Mouse (Mus musculus): ENCODE results near the gene Skp1a.
A peak's percentile ranks its signal among the peaks of the same experiment; 100 is the strongest.

Skp1a gene

DNA sequence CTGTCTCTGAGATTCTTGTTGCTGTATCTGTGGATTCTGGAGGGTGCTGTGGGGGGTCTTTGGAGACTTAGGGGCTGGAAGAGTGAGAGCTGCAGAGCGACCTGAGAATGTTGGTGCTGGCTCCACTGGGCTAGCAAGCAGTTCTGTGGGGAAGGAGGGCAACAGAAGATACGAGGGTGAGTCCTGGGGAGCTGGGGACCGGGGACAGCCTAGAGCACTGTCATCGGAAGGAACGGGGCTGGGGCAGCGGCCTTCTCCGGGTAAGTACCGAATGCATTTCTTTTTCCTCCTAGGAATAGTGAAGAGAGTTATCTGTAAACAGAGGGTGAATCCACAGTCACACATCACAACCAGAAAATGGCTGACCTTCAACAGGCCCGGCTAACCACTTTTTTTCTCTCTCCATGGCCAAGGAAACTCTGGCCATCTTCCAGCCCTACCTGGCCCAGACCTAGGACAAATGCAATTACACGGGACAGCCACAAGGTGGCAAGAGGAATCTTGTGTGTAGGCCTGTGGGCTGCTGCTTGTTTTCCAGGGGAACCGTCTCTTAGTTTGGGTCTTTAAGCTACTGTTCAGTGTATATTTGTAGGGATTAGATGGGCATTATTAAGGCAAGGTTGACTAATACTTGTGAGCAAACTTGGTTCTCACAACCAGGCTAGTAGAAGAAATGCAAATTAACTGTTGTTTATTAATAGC lies 22.0 kb downstream of the Skp1a start:
- DNase-seq (ENCODE audit: low read depth, low spot score), result peak; percentile 66

- no peak for DNase-seq (ENCODE audit: low read depth, low spot score)
Observed at GRCm38 (mm10) chr11:52255077-52255476, 23.3 kb downstream of the Skp1a start.

DNA sequence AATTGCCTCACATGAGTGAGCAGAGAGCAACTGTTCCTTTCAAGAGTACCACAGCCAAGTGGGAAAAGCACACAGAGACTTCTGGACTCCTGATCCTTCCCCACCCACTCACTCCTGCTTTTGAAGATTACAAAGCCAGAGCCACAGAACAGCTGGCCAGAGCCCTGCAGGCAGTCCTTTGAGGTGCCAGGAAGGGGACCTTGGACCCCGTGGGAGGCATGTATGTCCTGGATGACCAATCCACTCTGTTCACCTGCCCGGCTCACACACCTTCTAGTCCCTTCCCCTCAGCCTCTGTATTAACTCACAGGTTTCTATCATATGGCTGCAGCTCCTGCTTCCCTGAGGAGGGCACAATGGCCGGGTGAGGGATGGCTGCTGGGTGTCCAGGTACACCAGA lies 25.6 kb downstream of the Skp1a start:
- no peak for DNase-seq (ENCODE audit: low read depth, low spot score)

GRCm38 (mm10) chr11:52258711-52259110 lies 26.9 kb downstream of the Skp1a start:
- DNase-seq (ENCODE audit: low read depth, low spot score), result no peak

GRCm38 (mm10) chr11:52260878-52261277 lies 29.1 kb downstream of the Skp1a start:
- DNase-seq (ENCODE audit: low read depth, low spot score), result no peak

GRCm38 (mm10) chr11:52261937-52262336 lies 30.1 kb downstream of the Skp1a start:
- peak; percentile 74 for DNase-seq (ENCODE audit: low read depth, low spot score)

DNA sequence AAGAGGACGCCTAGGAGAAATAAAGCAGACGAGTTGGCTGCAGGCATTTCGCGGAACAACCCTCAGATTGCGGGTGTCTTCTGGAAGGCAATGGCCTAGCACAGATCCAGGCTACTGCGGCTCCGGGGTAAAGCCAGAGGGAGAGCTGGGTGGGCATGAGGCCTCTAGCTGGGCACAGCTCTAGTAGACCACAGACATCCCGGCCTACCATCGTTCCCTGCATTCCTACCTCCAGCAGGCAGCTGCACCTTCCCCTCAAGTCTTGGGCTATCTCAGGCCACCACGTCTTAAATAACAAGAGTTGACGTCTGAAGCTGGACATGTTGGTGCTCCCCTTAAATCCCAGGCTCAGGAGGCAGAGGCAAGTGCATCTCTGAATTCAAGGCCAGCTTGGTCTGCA lies 30.5 kb downstream of the Skp1a start:
- no peak for DNase-seq (ENCODE audit: low read depth, low spot score)

DNA sequence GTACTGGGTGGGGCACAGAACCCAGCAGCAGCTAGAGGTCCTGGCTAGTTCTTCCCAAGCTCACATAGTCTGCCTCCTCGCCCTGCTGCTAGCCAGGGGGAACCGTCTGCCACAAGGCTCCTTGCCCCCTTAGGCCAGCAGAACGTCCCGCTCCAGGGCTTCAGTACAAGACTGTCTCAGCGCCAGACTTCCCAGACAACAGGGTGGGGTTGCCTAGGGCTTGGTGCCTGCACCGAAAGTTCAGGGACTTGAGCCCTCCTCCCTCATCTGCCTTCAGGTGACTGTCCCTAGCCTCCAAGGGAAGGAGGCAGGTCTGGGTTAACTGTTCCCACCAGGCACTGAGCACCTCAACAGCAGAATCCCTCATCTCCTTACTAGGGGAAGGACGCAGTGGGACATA lies 33.1 kb downstream of the Skp1a start:
- no peak for DNase-seq (ENCODE audit: low read depth, low spot score)

DNA sequence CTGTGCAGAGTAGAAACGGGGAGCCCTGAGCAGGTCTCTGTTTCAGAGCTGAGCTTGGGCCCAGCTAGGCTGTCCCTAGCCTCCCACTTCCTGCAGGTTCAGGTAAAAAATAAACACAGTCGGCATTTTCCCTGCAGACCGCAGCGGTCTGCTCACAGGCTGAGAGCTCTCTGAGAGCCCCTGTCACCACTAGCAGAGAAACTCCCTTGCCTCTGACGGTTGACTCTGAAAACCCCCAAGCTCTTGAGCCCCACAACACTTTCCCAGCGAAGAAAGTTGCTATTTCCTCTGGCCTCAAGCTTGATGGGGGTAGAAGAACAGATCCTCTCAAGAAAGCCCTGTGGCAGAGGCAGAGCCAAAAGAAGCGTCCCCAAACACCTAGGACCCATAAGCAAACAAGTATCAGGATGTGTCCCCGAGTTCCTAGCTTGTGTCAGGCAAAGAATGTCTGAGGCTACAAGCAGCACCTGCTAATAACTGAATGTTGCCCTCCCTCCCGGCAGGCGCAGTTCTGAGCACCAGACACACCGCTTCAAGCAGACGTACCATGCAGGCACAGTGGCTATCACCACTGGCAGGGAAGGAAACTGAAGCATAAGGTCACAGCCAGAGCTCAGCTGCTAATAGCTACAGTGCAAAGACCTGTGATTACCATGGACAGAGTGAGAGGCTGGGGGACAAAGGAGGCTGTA lies 34.0 kb downstream of the Skp1a start:
- DNase-seq (ENCODE audit: low read depth, low spot score), result no peak

DNA sequence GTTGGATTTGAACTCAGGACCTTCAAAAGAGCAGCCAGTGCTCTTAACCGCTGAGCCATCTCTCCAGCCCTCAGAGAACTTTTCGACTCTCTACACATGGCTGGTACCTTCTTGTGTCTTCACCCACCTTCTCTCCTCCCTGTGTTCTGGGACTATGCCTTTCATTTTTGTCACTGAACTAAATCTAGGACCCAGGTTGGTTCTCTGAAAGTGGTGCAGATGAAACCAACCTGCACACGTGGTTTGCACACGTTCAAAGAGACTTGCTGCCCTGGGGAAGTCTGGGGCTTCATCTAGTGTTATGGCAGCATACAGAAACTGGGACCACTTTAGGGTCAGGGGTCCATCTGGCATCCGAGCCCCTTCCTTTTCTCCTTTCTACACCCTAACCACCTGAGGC lies 35.5 kb downstream of the Skp1a start:
- no peak for DNase-seq (ENCODE audit: low read depth, low spot score)

GRCm38 (mm10) chr11:52268104-52268835 lies 36.5 kb downstream of the Skp1a start:
- peak; percentile 19 for DNase-seq (ENCODE audit: low read depth, low spot score)

DNA sequence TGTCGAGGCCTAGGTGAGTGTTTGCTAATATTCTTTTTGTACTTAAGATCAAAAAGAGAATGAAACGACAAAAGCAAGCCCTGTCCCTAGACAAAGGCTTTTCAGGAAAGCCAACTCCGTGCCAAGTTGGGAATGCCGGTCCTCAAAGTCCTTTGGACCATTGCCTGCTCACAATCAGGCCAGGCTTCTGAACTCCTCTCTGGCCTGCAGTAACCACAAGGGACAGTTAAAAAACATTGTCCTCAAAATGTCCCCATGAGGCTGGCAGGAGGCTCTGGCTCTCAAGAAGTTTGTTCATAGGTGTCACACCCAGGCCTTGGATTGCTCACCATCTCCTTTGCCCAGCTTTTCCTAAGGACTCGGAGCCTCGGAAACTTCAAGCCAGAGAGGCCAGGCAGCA lies 38.0 kb downstream of the Skp1a start:
- no peak for DNase-seq (ENCODE audit: low read depth, low spot score)

DNA sequence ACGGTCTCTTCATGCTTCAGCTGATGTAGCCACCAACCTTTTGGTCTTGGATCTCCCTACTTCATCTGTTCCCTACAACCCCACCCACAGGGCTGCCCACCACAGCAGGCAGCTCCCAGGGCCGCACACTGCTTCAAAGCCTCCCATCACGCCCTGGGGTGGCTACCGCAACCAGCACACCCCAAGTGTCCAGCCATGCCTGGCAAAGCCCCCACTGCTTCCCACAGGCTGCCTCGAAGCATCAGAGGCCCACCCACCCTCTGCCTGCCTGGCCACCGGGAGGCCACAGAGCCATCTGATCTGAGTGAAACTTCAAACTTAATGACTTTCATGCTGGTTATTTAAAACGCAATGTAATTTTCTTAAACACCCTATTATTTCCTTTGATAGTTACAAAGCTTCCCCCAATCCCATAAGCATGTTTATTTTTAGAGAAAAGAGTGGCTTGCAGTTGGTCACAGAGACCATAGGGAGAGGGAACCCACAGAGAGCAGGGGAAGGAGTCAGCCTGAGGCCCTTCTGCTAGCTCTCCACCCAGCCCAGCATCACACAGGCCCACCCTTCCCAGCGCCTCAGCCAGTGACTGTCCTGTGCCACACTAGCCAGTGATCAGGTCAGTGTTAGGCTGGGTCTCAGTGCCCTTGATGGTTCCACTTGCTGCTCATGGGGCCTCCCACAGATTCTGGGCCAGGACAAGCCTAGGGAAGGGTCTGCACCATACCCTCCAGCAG lies 40.1 kb downstream of the Skp1a start:
- no peak for DNase-seq (ENCODE audit: low read depth, low spot score)

GRCm38 (mm10) chr11:52272619-52273018 lies 40.8 kb downstream of the Skp1a start:
- no peak for DNase-seq (ENCODE audit: low read depth, low spot score)

GRCm38 (mm10) chr11:52273183-52273941 lies 41.6 kb downstream of the Skp1a start:
- no peak for DNase-seq (ENCODE audit: low read depth, low spot score)

DNA sequence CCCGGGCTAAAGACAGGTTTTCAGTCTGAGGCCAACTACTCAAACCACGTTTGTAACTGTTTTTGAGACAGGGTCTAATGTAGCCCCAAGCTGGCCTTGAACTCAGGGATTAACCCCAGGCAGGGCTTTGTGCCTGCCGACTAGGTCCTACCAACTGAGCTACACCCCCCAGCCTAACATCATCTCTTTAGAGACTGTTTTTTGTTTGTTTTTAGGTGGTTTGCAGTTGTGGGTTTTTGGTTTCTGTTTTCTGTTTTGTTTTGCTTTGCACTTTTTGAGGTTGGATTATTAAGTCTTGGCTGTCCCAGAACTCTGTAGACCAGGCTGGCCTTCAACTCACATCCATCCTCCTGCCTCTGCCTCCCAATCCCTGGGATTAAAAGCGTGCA lies 42.1 kb downstream of the Skp1a start:
- no peak for DNase-seq (ENCODE audit: low read depth, low spot score)

DNA sequence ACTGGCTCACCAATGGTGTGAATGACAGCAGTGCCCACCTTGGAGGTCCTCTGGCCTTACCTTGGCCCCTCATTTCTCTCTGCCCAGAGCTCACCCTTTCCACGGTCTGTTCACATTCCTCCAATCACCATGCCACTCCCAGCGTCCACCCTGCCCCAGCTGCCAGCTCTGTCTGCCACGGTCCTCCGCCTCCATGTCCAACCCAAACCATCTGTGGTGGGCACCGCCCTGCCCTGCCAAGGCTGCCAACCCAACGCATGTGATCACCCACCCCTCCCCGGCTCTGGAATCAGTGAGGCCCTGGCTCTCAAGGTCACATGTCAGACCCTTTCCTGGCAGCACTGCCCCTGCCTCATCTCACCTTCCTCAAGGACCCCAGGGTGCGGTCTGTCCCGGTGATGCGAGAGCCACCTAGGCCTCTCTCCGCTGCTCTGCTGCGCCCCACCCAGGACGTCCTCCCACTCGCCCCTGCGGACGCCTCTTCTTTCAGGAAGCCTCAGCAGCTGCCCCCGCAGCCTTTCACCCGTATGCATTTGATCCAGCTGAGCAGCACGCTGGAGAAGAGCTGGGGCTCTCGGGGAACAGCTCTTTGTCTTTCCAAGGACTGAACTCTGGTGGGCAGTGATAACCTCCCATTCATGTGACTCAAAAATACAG lies 42.8 kb downstream of the Skp1a start:
- no peak for DNase-seq (ENCODE audit: low read depth, low spot score)

DNA sequence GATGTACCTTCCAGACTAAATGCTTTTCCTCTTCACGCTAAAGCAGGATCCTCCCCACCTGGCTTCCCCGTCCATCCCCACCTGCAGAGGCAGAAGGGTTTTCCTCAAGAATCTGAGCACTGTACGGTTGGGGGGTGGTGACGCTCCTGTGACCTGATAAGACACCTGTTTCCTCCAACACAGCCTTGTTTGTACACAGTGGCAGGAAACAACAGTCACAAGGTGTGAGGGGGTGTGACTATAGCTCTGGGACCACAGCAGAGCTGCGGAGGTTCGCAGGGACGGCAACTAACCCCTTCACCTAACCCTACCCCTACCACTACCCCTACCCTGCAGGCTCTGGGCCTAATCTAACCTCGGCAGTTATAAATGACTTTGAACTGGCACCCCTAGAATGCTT lies 43.6 kb downstream of the Skp1a start:
- no peak for DNase-seq (ENCODE audit: low read depth, low spot score)

- no peak for DNase-seq (ENCODE audit: low read depth, low spot score)
Observed at GRCm38 (mm10) chr11:52275774-52276555, 44.2 kb downstream of the Skp1a start.

DNA sequence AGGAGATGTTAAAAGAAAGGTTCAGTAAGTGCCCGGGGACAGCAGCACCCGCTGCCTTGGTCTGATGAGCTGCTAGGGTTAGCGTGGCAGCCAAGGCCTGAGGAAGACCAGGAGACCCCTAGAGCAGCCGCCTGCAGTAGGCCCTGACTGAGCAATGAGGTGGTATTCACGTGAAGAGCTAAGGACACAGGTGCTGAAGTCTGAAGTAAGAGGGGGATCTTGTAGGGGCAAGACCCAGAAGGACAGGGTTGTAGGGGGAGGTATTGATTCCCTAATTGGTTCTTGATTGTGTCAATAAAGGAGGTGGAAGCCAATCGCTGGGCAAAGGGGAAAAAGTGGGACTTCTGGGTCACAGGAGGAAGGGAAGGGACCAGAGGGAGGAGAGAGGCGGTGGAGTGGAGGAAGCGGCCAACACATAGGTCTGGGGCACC lies 45.2 kb downstream of the Skp1a start:
- DNase-seq (ENCODE audit: low read depth, low spot score), result no peak

All from ES-CJ7 (cell line).